Mouse (Mus musculus) myocyte (in vitro differentiated cells): ENCODE data around the gene Mnt.

Source experiments
- CEBPB ChIP-seq: IDR thresholded peaks from 2 replicates; pipeline ENCODE4 v1.6.1; 2011; ENCODE audit warnings: mild to moderate bottlenecking, moderate library complexity; ENCODE audit not compliant: poor library complexity, insufficient read depth, severe bottlenecking
- E2F4 ChIP-seq: IDR thresholded peaks from one replicate; pipeline ENCODE4 v1.6.1; 2011; ENCODE audit warnings: mild to moderate bottlenecking, control low read depth, moderate library complexity; ENCODE audit not compliant: insufficient read depth
- MAX ChIP-seq: IDR thresholded peaks from one replicate; pipeline ENCODE4 v1.6.1; 2011; ENCODE audit warnings: low read depth, mild to moderate bottlenecking, control low read depth
- MYOD1 ChIP-seq, 3 experiments: IDR thresholded peaks; one replicate each; pipeline ENCODE4 v1.6.1; 2011; ENCODE audit warnings: control low read depth in 2 of 3, low read depth in 2 of 3, mild to moderate bottlenecking in 2 of 3, moderate library complexity in 1 of 3; ENCODE audit not compliant: insufficient read length in 2 of 3, control insufficient read depth in 1 of 3
- MYOG ChIP-seq, 3 experiments: IDR thresholded peaks; one replicate each; pipeline ENCODE4 v1.6.1; 2011; ENCODE audit warnings: control low read depth in 2 of 3, low read depth in 2 of 3, mild to moderate bottlenecking in 2 of 3; ENCODE audit not compliant: insufficient read length in 2 of 3, control insufficient read depth in 1 of 3, insufficient read depth in 1 of 3
- POLR2A ChIP-seq: IDR thresholded peaks from one replicate; pipeline ENCODE4 v1.6.1; 2011; ENCODE audit warnings: low read depth, mild to moderate bottlenecking, control low read depth, moderate library complexity; ENCODE audit not compliant: insufficient read length
- POLR2AphosphoS2 ChIP-seq: IDR thresholded peaks from one replicate; pipeline ENCODE4 v1.6.1; 2011; ENCODE audit warnings: low read depth, control low read depth; ENCODE audit not compliant: insufficient read length
- REST ChIP-seq: IDR thresholded peaks from one replicate; pipeline ENCODE4 v1.6.1; 2011; ENCODE audit warnings: mild to moderate bottlenecking, control low read depth, moderate library complexity; ENCODE audit not compliant: insufficient read depth, insufficient read length
- SRF ChIP-seq: IDR thresholded peaks from one replicate; pipeline ENCODE4 v1.6.1; 2011; ENCODE audit warnings: low read depth; ENCODE audit not compliant: control insufficient read depth, insufficient read length
- TCF12 ChIP-seq: IDR thresholded peaks from one replicate; pipeline ENCODE4 v1.6.1; 2011; ENCODE audit warnings: mild to moderate bottlenecking, control low read depth; ENCODE audit not compliant: poor library complexity, insufficient read depth, severe bottlenecking
- TCF3 ChIP-seq: IDR thresholded peaks from one replicate; pipeline ENCODE4 v1.6.1; 2011; ENCODE audit warnings: low read depth, control low read depth; ENCODE audit not compliant: insufficient read length
- USF1 ChIP-seq: IDR thresholded peaks from one replicate; pipeline ENCODE4 v1.6.1; 2011; ENCODE audit warnings: low read depth, mild to moderate bottlenecking, control low read depth, moderate library complexity

GRCm38 (mm10) chr11:74864421-74864820 is 33.7 kb downstream of the Mnt start:
- no peak for TF ChIP-seq POLR2A
- TF ChIP-seq E2F4 = no peak
- TF ChIP-seq TCF3 = no peak
- TF ChIP-seq MAX = no peak
- TF ChIP-seq MYOG (IDR thresholded peaks at IDR 0.05; ENCODE audit: control insufficient read depth in 1 of 3, insufficient read depth in 1 of 3, insufficient read length in 2 of 3, low read depth in 2 of 3) = no peak
- no peak for TF ChIP-seq CEBPB
- no peak for TF ChIP-seq USF1
- no peak for TF ChIP-seq POLR2AphosphoS2
- TF ChIP-seq TCF12 = no peak
- no peak for TF ChIP-seq SRF
- no peak for TF ChIP-seq MYOD1 (IDR thresholded peaks at IDR 0.05; ENCODE audit: control insufficient read depth in 1 of 3, insufficient read length in 2 of 3, low read depth in 2 of 3)
- no peak for TF ChIP-seq REST
